Mouse (Mus musculus) adipose tissue, adult 10 weeks (tissue): Measurements from ENCODE around the gene Sprn. TPM values are rescaled to one million over a fixed set of nuclear protein-coding genes. Genes with fewer than 3 reads are reported as not detected.

Experiments used
- polyA plus RNA-seq: library from polyadenylated mRNA; stranded (reverse); fragments of 350-450 nt; fragmentation: Illumina TruSeq; extraction: RNeasy Lipid Tissue Mini Kit (QIAGEN cat#74804); gene quantifications from one replicate; pipeline ENCODE4 v1.2.3, GENCODE M21; 2014; ENCODE audit warnings: low read depth, low replicate concordance

Sprn gene
- polyA plus RNA-seq = 0.56 TPM

DNA sequence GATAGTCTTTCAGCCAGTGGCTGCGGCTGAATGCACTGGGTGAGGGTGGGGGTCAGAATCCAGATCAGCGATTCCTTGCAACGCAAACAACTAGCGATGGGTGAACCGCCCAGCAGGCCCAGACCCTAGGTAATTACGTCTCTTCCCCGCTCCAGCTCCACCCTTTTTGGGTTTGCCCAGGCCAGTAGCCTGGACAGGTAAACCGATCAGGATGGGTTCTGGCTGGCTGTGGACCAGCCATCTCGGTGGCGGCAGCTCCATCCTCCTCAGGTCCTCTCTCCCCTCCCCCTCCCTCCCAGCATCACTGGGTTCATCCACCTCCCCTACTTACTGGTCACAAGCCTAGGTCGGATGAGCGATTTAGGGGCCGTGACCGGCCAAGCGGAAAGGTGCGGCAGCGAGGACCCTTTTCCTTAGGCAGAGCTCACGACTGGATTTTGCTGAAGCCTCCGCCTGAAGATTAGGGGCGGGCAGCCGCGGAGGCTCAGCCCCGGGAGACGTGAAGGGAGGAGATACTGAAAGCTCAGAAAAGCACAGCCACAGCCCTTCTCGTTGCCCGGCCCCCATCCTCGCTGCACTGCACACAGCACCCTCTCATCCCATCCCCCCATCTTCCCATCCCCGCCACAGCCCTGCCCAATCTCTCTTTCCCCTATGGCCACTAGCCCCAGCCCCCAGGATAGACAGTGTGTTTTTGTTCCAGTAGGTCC lies at the start of gene Sprn:
Gene Sprn (minus strand): TSS at position 660 of the 710 bp plus-strand sequence.

DNA sequence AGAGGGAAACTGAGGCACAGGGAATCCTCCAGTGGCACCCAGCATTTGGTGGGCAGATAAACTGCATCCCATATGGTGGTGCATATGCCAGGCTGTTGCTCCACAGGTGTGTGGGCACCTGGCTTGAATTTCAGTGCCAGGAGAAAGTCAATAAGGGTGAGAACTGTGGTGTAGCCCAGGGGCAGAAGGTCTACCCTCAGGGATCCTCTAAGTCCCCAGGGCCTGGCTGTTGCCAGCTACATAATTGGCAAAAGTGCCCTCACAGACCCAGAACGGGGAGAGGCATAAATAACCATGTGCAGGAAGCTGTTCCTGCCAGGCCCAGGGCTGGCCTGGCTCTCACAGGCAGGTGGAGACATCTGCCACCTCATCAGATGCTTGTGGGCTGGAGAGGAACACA lies 18.3 kb upstream of the Sprn start, which contains the start of gene Olfr523:
Gene Olfr523 (plus strand): TSS at position 282 of the 400 bp plus-strand sequence.

DNA sequence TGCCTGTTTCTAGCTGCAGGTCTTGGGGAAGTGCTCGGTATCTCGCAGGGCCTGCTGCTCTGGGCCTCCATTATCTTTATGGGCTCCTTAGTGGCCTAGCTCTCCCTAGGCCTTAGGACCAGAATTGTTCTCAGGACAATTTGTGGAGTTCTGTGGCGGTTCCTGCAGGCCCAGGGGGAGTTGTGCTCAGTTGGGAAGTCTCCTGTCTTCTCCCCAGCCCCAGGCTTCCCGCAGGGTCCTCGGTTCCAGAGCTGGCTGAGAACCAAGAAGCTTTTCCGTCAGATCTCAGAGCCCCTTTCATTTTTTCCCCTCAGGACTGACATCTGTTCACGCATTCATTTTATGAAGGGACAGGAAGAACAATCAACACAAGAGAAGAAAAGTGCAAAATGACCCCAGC lies 10.0 kb upstream of the Sprn start, which contains the start of gene Olfr522:
Gene Olfr522 (minus strand): TSS at position 101 of the 400 bp plus-strand sequence.

DNA sequence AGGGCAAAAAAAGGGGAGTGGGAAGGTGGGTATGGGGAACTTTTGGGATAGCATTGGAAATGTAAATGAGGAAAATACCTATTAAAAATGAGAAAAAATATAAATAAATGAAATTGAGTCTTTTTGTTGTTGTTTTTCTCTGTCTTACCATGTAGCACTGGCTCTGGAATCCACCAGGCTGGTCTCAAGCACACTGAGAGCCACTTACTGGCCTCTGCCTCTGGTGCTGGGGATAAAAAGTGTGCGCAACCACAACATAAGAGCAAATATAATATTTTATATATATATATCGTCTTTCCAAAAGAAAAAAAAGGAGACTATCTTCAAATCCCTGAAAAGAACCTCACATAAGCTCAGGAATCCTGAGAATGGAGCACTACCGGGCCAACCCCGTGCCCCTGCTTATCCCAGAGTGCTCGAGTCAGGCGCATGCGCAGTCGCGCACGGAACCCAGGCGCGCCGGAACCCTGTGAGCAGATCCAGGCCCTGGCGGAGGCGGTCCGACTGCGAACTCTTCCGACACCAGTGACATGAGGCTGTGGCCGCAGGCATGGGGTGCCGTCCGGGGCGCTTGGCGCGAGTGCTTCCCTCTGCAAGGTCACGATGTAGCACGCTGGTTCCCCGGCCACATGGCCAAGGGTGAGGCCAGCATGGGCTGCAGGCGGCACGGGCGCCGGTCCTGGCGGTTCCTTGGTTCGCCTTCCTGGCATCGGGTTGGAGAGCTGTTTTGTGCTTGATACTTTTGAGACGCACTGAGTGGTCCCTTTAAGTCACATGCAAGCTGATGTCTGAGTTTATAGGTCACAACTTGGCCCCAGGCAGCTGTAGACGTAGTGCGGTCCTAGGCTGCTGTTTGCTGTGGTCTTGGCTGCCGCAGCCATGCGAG lies 17.3 kb downstream of the Sprn start, which contains the start of gene Mtg1:
Gene Mtg1 (plus strand): TSS at position 430 of the 886 bp plus-strand sequence.

DNA sequence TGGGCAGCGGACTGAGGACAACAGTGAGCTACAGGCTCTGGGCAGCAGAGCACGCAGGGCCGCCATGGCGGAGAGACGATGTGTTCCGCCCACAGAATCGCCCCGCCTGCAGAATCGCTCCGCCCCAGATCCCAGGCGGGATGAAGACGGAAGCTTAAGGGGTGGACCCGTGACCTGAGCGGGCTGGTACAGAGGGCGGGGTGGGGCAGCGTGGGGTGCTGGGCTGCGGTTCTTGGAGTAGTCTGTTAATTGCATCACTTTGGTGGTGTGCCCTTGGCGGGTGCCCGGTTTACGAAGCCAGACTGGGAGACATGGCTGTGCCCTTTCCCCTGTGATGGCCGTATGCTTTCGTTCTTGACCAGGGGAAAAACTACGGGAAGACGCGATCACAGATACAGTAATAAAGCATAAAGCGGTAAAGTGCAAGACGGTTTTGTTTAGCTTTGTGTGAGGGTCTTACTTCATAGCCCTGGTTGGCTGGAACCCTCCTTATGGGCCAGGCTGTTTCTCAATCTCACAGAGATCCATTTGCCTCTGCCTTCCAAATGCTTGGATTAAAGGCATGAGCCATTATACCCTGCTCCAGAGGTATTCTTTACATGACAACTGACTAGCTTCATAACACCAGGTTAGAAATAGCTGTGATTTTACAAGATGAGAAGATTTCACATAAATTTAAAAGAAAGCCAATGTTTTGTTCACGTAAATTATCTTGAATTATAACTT lies 38.2 kb downstream of the Sprn start, which contains the start of gene Echs1:
Gene Echs1 (minus strand): TSS at position 148 of the 726 bp plus-strand sequence.

DNA sequence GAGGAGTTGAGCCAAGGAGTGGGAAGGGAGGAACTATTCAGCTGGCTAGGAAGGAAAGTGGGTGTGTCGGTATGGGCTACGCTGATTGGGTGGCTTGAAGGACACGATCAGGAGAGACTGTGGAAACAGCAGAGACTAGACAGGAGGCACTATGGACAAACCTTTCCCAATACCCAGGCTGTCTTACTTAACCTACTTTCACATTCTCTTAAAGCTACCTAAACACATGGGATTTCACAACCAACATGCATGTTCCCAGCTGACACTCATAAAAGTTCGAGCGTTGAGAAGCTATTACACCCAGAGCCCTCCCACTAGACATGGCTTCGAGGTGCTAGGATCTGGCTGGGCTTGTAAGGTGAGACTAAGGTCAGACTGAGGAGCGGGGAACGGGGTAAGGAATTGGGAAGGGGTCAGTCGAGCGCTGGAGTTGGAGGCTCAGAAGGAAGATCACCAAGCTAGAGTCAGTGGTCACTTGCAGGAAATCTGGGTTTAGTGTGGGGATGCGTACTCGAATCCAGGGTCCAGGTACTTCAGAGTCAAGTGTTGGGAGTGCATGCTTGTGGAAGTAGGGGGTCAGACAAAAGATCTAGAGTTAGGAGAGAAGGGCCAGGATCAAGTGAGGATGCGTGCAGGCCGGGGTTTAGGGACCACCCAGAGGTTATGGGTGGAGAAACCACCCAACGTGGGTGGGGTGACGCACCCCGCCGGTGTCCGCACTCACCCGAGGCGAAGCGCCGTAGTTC lies 38.9 kb downstream of the Sprn start, which contains the start of gene Paox:
Gene Paox (plus strand): TSS at position 217 of the 746 bp plus-strand sequence.

DNA sequence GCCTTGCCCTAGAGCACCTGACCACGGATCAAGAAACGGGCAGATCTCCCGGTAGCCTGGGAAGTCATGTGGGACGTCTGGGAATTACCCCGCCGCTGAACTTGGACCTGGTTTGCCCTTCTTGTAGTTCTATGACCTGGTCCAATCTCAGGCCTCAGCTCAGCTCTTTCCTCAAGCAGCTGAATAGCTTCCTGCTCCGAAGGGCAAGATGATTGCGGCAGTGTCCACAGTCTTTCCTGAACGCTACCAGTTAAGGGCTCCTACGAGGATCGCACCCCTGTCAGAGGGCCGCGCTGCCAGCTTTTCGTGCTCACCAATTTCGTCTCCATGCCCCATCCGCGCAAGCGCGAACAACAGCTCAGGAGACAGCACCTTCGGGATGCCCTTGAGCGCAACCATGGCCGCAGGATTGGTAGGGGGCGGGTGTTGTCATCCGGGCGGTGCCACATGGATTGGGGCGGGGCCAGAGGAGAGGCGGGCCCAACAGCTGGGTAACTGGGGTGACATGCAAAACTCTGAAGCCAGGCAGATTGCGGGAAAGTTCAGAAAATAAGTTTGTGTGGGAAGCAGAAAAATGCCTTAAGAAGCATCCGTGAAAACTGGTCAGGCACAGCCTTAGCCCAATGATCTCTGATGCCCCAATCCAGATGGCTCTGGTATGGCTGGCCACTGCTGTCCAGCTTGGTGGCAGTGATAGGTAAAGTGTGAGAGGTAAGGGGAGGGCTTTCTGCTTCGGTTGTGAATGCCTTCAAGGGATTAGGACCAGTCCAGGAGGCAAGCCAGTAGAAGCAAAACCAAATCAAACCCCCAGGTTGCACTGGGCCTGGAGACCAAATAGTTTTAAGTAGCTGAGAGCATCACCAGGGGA lies 52.5 kb downstream of the Sprn start, which contains the start of gene Fuom:
Gene Fuom (minus strand): TSS at position 449 of the 868 bp plus-strand sequence.

Other genes with a start within 250 kb of the Sprn start
- gene Utf1, start 211.1 kb downstream of the Sprn start, polyA plus RNA-seq = not detected
- gene 6430531B16Rik, start 176.1 kb downstream of the Sprn start, polyA plus RNA-seq = 2.7 TPM
- 6.7 TPM for gene Adam8, start 162.3 kb downstream of the Sprn start, polyA plus RNA-seq
- 16.0 TPM for gene Zfp511, start 118.5 kb downstream of the Sprn start, polyA plus RNA-seq
- 19.4 TPM for gene Tubgcp2, start 118.2 kb downstream of the Sprn start, polyA plus RNA-seq
- not detected for gene Msx3, start 105.8 kb downstream of the Sprn start, polyA plus RNA-seq
- 0.79 TPM for gene Caly, start 72.3 kb downstream of the Sprn start, polyA plus RNA-seq
- gene Prap1, start 61.5 kb downstream of the Sprn start, polyA plus RNA-seq = not detected
- gene Fuom, start 52.4 kb downstream of the Sprn start, polyA plus RNA-seq = 20.9 TPM
- 14.7 TPM for gene Paox, start 39.1 kb downstream of the Sprn start, polyA plus RNA-seq
- gene Echs1, start 38.4 kb downstream of the Sprn start, polyA plus RNA-seq = 181 TPM
- 26.6 TPM for gene Mtg1, start 17.3 kb downstream of the Sprn start, polyA plus RNA-seq
- gene Olfr522, start 9.9 kb upstream of the Sprn start, polyA plus RNA-seq = not detected
- not detected for gene Olfr523, start 18.3 kb upstream of the Sprn start, polyA plus RNA-seq
- not detected for gene Olfr524, start 51.1 kb upstream of the Sprn start, polyA plus RNA-seq
- 0.51 TPM for gene Cd163l1, start 63.4 kb upstream of the Sprn start, polyA plus RNA-seq
- not detected for gene 5830411N06Rik, start 92.4 kb upstream of the Sprn start, polyA plus RNA-seq
- not detected for gene Olfr525, start 166.0 kb upstream of the Sprn start, polyA plus RNA-seq
- gene Olfr527, start 179.1 kb upstream of the Sprn start, polyA plus RNA-seq = not detected
- gene Olfr60, start 206.8 kb upstream of the Sprn start, polyA plus RNA-seq = not detected
- gene Olfr530, start 221.5 kb upstream of the Sprn start, polyA plus RNA-seq = not detected
- gene Olfr531, start 248.0 kb upstream of the Sprn start, polyA plus RNA-seq = not detected